Mouse (Mus musculus) urinary bladder, postnatal 14 days (tissue): ENCODE results near the gene Ina.
"Not testable (repeated sequence)": the region's sequence is repeated elsewhere in the genome, so short reads cannot be mapped to it uniquely, and the experiment has no call there.

Experiments
- DNase-seq: peaks from one replicate; pipeline ENCODE4 v3.0.0; 2021; ENCODE audit warnings: low spot score

Ina gene

GRCm38 (mm10) chr19:46984726-46985622 is 29.5 kb upstream of the Ina start:
- DNase-seq = no peak

GRCm38 (mm10) chr19:46987646-46988045 is 26.9 kb upstream of the Ina start:
- DNase-seq = peak; percentile 55

- peak; percentile 80 for DNase-seq
Measured at GRCm38 (mm10) chr19:46988231-46989087, 26.0 kb upstream of the Ina start.

- DNase-seq = no peak
Measured at GRCm38 (mm10) chr19:46989479-46990152, 24.9 kb upstream of the Ina start.

- no peak for DNase-seq
Measured at GRCm38 (mm10) chr19:46990153-46990518, 24.4 kb upstream of the Ina start.

GRCm38 (mm10) chr19:46990625-46991024 is 23.9 kb upstream of the Ina start:
- not testable (repeated sequence) for DNase-seq

- DNase-seq = peak; percentile 86
Measured at GRCm38 (mm10) chr19:46991145-46991544, 23.4 kb upstream of the Ina start.

GRCm38 (mm10) chr19:46992329-46992728 is 22.2 kb upstream of the Ina start:
- not testable (repeated sequence) for DNase-seq

GRCm38 (mm10) chr19:46996095-46996494 is 18.4 kb upstream of the Ina start:
- no peak for DNase-seq

GRCm38 (mm10) chr19:46998168-46998870 is 16.2 kb upstream of the Ina start:
- DNase-seq = no peak

- DNase-seq = no peak
Measured at GRCm38 (mm10) chr19:46998953-46999352, 15.5 kb upstream of the Ina start.

- DNase-seq = no peak
Measured at GRCm38 (mm10) chr19:46999753-47000152, 14.7 kb upstream of the Ina start.

- DNase-seq = not testable (repeated sequence)
Measured at GRCm38 (mm10) chr19:47000357-47000756, 14.1 kb upstream of the Ina start.

- DNase-seq = no peak
Measured at GRCm38 (mm10) chr19:47003742-47004511, 10.6 kb upstream of the Ina start.

GRCm38 (mm10) chr19:47005873-47006272 is 8.6 kb upstream of the Ina start:
- DNase-seq = no peak

- DNase-seq = peak; percentile 71
Measured at GRCm38 (mm10) chr19:47006321-47006720, 8.2 kb upstream of the Ina start.

GRCm38 (mm10) chr19:47009420-47009819 is 5.1 kb upstream of the Ina start:
- no peak for DNase-seq

GRCm38 (mm10) chr19:47009943-47010342 is 4.6 kb upstream of the Ina start:
- no peak for DNase-seq

- no peak for DNase-seq
Measured at GRCm38 (mm10) chr19:47012521-47013130, 1.9 kb upstream of the Ina start.

- no peak for DNase-seq
Measured at GRCm38 (mm10) chr19:47013340-47014158, 949 bp upstream of the Ina start.
